Mouse (Mus musculus) erythroblast, embryonic 14.5 days (primary cell): ENCODE data around the gene Cacng8.

Experiments used
- GATA1 ChIP-seq: IDR thresholded peaks from 2 replicates; pipeline ENCODE4 v1.6.1; 2012; ENCODE audit warnings: low read length, inconsistent platforms, mixed read lengths
- TAL1 ChIP-seq: IDR thresholded peaks from 3 replicates; pipeline ENCODE4 v1.6.1; 2012; ENCODE audit warnings: low read length, inconsistent platforms, mixed read lengths

DNA sequence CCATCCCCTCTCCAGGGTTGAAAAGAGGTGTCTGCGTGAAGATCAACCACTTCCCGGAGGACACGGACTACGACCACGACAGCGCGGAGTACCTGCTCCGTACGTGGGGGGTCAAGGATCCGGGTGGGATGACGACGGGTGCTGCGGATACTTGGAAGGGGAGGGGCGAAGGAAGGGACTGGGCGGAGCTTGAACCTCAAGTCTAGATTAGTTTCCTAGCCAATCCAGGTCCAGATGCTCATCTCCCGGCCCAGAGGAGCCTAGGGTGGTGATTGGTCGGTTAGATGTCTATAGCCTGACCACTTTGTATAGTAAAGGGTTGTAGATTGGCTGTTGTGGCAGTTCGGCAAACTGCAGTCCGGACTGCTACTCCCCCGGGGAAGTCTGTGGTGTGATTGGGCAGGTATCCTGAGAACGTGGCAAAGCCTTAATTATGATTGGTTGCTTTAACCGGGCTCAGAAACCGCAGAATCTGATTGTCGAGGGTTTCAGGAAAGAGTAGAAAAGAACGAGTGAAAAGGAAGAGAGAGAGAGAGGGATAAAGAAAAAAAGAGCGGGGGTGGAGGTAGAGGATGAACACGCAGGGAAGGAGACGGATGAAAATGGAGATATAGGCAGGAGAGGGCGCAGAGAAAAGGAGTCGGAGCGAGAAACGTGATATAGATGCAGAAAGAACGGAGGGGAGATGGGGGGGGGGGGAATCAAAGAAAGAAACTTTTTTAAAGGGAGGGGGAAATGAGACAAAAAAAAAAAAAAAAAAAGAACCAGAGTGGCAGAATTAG, 20.9 kb downstream of the Cacng8 start:
- no peak for TF ChIP-seq GATA1
- no peak for TF ChIP-seq TAL1
